Mouse (Mus musculus) C2C12 (cell line): ENCODE results near the gene 6430548M08Rik.

Experiments
- CTCF ChIP-seq: IDR thresholded peaks from one replicate; pipeline ENCODE4 v1.5.1; 2011; ENCODE audit not compliant: control insufficient read depth, insufficient read depth, insufficient read length
- USF1 ChIP-seq: IDR thresholded peaks from one replicate; pipeline ENCODE4 v1.6.1; 2011; ENCODE audit warnings: low read depth, mild to moderate bottlenecking, control low read depth, moderate library complexity

- no peak for TF ChIP-seq CTCF
- TF ChIP-seq USF1 = no peak
Observed at GRCm38 (mm10) chr8:120213939-120214338, 100.0 kb downstream of the 6430548M08Rik start.
